Mouse (Mus musculus): ENCODE measurements around the gene Kidins220.
A peak's percentile ranks its signal among the peaks of the same experiment; 100 is the strongest.

Kidins220 gene

DNA sequence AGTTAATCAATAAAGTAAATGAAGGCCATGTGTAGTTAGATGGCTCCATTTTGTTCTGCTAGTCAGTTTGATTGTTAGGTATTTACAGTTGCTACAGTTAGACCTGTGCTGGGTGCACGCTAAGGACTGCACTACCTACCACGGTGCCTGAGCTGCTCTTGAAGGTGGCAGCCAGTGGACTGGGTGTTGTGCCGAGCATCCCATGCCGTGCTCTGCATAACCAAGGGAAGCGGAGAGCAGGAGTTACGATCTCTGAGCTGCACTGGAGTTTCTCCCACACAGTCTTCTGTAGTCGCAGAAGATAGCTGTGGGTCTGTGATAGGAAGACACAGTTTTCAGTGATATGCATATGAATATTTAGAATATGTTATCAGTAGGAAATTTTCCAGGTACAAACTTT lies 51.6 kb downstream of the Kidins220 start:
- no peak for DNase-seq (ENCODE audit: low spot score)

DNA sequence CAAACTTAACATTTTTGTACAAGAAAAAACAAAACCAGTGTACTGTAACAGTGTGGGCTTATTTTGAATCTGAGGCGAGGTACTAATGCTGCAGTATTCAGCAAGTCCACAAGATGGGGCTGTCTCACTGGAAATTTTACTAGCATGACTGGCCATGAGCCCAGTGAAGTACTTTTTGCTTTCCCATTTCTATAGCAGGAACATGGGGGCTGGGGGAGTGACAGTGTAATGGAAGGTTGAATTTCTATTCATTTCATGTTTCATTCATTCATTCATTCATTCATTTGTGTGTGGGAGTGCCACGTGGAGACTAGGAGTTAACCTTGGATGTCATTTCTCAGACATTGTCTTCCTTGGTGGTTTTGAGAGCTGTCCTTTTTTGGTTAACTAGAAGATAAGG lies 52.7 kb downstream of the Kidins220 start:
- peak; percentile 67 for DNase-seq (ENCODE audit: low spot score)

DNA sequence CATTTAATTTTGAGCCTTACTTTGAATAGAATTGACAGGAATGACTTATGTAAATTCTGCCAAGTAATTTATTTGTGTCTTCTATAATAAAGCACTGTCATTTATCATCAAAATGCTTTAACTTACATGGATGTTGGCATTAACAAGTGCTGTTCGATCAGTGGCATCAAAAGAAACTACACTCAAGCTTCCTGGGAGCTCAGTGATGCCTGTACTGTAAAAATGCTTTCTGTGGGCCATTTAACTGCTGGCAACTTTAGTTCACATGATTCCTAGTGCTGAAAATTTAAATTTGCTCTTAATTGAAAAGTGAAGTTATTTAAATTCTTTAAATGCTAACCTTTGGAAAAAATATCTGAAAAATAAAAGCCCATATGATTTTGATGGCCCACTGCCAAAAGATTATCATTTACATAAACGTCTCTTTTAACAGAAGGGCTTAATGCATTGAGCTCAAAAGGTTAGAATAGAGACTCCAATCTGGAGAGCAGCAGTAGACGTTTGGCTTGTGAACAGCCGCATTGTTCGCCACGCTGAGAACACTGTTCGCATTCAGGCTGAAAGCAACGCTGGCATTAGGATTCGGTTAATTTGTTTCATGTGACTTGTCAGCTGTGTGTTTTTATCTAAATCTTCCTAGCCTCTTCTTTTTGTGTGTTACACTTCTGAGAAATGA lies 59.1 kb downstream of the Kidins220 start:
- no peak for DNase-seq (ENCODE audit: low spot score)

GRCm38 (mm10) chr12:25034338-25034953 lies 59.7 kb downstream of the Kidins220 start:
- no peak for DNase-seq (ENCODE audit: low spot score)

DNA sequence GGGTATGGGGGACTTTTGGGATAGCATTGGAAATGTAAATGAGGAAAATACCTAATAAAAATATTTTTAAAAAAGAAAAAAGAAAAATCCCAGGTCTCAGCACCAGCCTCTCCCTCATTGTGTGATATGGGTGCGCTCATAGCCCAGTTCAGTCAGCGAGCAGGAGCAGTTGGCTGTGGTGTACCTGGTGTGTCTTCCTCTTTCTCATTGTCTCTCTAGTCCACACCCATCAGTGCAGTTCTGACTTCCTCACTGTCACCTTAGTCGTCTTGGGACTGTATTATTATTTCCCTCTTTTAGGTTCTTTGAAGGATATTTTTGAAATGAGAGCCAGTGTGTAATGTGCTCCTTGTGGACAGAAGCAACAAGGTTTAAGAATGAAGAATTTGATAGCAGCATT lies 61.3 kb downstream of the Kidins220 start:
- no peak for DNase-seq (ENCODE audit: low spot score)

DNA sequence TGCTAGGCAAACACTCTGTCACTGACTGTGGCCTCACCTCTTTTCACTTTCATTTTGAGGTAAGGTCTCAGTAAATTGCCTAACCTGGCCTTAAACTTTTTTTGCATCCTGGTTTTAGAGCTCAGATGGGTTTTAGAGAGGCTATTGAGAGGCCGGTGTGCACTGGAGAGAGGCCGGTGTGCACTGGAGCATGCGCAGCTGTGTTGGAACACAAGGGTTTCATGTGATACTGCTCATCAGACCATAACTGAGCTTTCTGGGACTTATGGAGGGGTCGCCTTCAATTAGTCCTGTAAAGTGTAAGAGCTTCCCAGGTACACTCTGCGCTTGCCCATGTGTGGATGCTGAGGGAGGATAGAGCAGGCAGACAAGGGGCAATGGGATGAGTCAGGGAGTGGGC lies 62.5 kb downstream of the Kidins220 start:
- no peak for DNase-seq (ENCODE audit: low spot score)

- DNase-seq (ENCODE audit: low spot score) = no peak
These were observed 63.2 kb downstream of the Kidins220 start for GRCm38 (mm10) chr12:25037681-25038472.

DNA sequence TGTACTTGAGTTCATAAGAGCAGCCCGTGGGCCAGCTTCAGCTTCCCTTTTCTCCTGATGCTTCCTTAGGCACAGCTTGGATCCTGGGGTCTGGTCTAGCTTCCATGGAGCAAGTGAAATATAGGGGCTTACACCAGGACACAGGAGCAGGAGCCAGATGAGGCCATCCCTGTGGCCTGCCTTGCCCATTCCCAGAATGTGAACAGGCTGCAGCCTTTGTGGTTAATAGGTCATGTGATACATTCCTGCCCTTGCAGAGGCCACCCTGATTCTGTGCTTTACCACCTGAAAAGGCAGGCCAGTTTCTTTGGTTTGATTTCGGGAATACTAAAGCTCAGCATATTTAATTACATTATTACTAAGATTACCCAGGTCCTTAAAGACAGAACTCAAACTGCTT lies 69.3 kb downstream of the Kidins220 start:
- DNase-seq (ENCODE audit: low spot score) = no peak

- DNase-seq (ENCODE audit: low spot score) = no peak
These were observed 69.9 kb downstream of the Kidins220 start for GRCm38 (mm10) chr12:25044579-25044978.

- DNase-seq (ENCODE audit: low spot score) = no peak
These were observed 74.5 kb downstream of the Kidins220 start for GRCm38 (mm10) chr12:25049253-25049652.

DNA sequence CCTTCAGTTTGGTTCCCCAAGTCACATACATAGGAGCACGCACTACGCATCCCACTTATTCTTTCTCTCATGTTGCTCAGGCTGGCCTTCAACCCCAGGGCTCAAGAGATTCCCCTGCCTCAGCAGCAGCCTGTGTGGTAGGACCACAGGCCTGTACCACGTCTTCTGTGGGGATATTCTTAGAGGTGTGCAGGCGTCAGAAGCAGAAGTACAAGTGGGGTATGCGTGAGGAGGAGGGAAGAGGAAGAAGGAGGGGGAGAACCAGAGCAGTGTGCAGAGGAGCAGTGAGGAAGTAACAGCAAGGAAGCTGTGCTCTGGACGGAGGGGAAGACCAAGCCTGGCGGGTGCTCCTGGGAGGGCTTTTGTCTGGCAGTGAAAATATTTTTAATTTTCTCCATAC lies 79.8 kb downstream of the Kidins220 start:
- no peak for DNase-seq (ENCODE audit: low spot score)

DNA sequence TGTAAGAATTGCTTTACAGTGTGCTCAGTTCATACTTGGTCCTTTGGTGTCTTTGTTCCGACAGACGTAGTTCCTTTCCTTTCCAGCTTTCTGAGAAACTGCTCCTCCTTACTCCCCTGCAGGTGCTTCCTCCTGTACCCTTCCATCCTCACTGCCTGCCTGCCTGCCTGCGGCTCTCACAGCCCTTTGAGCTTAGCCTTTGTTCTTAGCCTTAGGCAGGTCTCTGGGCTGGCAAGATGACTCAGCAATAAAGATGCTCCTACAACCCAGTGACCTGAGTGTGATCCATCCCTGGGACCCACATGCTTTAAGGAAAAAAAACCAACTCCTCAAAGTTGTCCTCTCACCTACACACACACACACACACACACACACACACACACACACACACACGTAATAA lies 80.2 kb downstream of the Kidins220 start:
- no peak for DNase-seq (ENCODE audit: low spot score)

DNA sequence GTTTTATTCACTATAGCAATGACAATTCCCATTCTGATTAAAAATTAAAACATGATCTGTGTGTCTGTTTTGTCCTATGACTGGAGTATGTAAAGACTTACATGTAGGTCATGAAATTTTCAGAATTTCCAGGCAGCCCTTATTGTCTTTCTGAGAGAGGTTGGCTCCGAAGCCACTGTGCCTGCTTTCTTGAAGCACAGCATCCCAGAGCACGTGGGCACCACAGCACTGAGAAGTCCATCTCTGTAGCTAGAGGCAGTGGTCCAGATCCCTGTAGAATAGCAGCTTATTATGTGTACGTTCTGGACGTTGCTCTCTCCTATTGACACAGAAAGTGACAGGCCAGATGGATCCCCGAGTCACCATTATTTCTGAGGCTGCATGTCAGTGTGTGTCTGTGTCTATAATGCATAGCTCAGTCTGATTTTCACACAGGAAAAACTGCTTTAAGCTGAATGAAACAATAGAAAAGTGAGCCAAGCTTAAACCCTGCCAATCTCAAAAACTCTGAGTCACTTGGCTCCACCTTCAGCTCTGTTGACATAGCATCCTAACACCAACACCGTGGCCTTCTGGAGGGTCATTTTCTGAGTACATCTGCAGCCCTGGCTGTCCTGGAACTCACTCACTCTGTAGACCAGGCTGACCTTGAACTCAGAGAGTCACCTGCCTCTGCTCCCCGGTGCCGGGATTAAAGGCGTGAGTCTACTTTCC lies 84.9 kb downstream of the Kidins220 start:
- DNase-seq (ENCODE audit: low spot score) = peak; percentile 67

DNA sequence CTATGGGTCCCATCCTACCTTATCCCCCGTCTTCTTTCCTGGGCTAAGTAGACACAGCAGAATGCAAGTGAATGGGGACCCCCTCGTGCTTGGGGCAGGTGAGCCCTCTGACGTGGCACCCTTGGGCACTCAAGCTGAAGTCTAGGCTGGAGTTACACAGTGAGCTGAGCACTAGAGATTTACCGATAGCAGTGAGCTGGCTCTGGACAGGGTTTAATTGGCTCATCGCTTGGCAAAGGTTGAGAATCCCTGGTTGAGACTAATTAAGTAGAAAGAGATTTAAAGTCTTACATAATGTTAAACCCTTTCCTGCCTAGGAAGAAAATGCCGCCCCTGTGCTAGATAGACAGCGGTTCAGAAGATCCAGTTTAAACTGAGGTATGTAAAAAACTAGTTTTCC lies 86.2 kb downstream of the Kidins220 start:
- DNase-seq (ENCODE audit: low spot score) = no peak

- DNase-seq (ENCODE audit: low spot score) = no peak
These were observed 87.5 kb downstream of the Kidins220 start for GRCm38 (mm10) chr12:25062264-25062663.

GRCm38 (mm10) chr12:25073374-25073773 lies 98.6 kb downstream of the Kidins220 start:
- no peak for DNase-seq (ENCODE audit: low spot score)

GRCm38 (mm10) chr12:25074344-25074743 lies 99.6 kb downstream of the Kidins220 start:
- no peak for DNase-seq (ENCODE audit: low spot score)

DNA sequence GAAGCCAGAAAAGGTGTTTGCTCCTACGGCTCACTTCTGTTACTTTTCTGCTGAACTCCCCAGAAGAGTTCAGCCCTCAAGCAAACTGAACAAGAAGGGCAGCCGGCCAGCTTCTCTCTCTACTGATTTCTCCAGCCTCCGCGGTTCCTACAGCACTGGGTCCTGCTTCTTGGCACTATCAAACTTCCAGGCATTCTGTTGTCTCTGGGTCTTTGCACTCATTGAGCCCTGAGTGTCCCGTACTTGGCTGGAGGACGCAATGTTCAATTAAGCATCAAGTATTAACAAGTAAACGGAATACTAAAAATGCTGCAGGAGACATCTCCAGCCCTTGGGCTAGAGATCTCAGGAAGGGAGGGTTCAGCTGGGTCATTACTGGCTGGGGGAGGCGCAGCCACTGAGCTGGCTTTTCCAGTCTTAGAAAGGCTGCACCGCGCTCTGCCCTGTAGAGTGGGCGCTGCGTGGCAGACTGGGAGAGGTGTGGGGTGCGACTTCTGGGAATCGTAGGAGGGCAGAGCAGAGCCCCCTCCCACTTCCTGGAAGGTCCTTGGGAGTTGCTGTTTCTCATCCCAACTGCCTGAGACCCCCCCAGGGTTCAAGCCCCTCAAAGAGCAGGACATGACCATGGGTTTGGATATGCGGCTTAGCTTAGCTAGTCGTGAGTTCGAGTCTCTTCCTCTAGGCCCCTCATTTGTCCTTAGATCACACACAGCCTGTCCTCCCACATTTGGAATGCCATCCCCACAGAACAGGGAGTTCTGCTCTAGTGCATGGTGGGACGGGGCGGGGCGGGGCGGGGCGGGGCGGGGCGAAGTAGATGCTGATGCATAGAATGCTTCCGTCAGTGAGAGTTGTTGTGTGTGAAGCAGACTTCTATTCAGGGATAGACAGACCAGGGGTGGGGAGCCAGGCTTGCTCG lies 108.8 kb downstream of the Kidins220 start:
- DNase-seq (ENCODE audit: low spot score) = no peak

DNA sequence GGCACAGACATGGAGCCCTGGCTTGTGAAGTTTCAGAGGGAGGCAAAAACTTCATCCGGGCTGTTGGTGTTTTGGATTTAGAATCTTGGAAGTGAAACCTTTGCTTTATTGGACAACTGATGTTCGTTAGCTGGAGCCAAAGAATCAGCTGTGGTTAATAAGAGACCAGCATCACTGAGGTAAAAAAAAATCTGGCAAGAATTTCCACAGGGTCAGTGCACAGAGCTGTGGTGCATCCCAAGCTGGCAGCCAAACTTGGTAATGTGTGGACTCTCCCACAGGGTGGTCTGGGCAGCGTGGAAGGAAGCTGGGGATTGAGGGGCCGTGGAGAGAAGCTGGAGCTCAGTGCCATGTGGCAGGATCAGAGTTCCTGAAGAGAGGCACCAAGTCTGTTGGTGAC lies 112.2 kb downstream of the Kidins220 start:
- DNase-seq (ENCODE audit: low spot score) = no peak

- DNase-seq (ENCODE audit: low spot score) = no peak
These were observed 114.7 kb downstream of the Kidins220 start for GRCm38 (mm10) chr12:25089433-25089832.

- peak; percentile 77 for DNase-seq (ENCODE audit: low spot score)
These were observed 117.4 kb downstream of the Kidins220 start for GRCm38 (mm10) chr12:25092027-25092704.
